26 mouse cellular contexts compared by ENCODE assay signal in the genomic region with DNA sequence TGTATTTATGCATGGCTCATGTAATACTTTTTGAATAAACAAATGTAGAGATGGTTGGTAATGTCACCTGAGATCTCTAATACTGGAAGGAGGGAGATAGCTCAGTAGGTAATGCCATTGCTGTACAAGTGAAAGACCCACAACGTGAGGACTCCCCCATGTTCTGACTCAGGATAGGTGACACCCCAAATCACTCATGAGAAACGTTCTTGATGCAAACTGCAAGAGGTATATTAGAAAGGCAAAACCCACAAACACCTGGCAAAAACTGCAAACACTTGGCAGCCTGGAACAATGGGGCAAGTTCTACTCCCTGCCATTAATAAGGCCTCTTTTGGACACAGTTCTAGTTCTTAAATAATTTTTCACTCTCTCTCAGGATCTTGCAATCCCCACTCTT. TPM values are rescaled to one million over a fixed set of nuclear protein-coding genes. Genes with fewer than 3 reads are reported as not detected.
"Had no signal": no experiment of that assay in that cellular context is flagged by ENCODE, and none has a peak within 500 bp of the region (broad histone marks: within the 10 kb centered on the region; RNA-seq: fewer than 3 reads in every experiment).

No protein-coding gene starts in this region.

RNA-seq across cellular contexts. Expression of a gene that starts 12.7 kb away (rescaled TPM):
- total RNA-seq: left cerebral cortex, postnatal 10 days; left cerebral cortex, postnatal 25 days; left cerebral cortex, postnatal 36 days; left cerebral cortex, postnatal 4 days; liver, adult 2 months; megakaryocyte, adult 5-6 weeks; megakaryocyte-erythroid progenitor cell, adult 5-6 weeks; midbrain, postnatal 0 days; monocyte, adult 5-6 weeks had no signal
- polyA plus RNA-seq: limb, embryonic 10.5 days; limb, embryonic 11.5 days; limb, embryonic 12.5 days; limb, embryonic 13.5 days; limb, embryonic 14.5 days; liver, adult 2 months; liver, postnatal 0 days; lung, adult 2 months; lung, postnatal 0 days; macrophage; midbrain, embryonic 10.5 days; midbrain, embryonic 12.5 days; midbrain, embryonic 15.5 days; midbrain, embryonic 16.5 days; midbrain, postnatal 0 days had no signal

RNA-seq across cellular contexts. Expression of a gene that starts 42.9 kb away (rescaled TPM):
- total RNA-seq: liver, adult 2 months; megakaryocyte, adult 5-6 weeks; midbrain, postnatal 0 days; monocyte, adult 5-6 weeks had no signal
- polyA plus RNA-seq: limb, embryonic 12.5 days; liver, adult 2 months; liver, embryonic 15.5 days; liver, embryonic 16.5 days; liver, postnatal 0 days; lung, adult 2 months; lung, postnatal 0 days; macrophage; midbrain, embryonic 12.5 days; midbrain, embryonic 13.5 days; midbrain, embryonic 14.5 days had no signal
